Mouse (Mus musculus) small intestine, adult 2 months (tissue): ENCODE data around the gene Bard1.

Experiments used
- CTCF ChIP-seq: fragments of 200-500 bp; IDR thresholded peaks from 2 replicates; pipeline ENCODE4 v1.5.1; 2012; ENCODE audit warnings: low read depth, mild to moderate bottlenecking, control low read depth, inconsistent platforms, low read length, moderate library complexity, mixed read lengths; ENCODE audit not compliant: insufficient replicate concordance, insufficient read length; ENCODE audit errors: extremely low read depth
- POLR2A ChIP-seq: fragments of 200-500 bp; IDR thresholded peaks from 2 replicates; pipeline ENCODE4 v1.6.1; 2012; ENCODE audit warnings: low read depth, mild to moderate bottlenecking, control low read depth, inconsistent platforms, low read length, moderate library complexity

- TF ChIP-seq CTCF (no peak), POLR2A (no peak)
Measured at GRCm38 (mm10) chr1:71115781-71116180, 12.8 kb upstream of the Bard1 start.
